Mouse (Mus musculus): ENCODE measurements around the gene Cbr2.

DNA sequence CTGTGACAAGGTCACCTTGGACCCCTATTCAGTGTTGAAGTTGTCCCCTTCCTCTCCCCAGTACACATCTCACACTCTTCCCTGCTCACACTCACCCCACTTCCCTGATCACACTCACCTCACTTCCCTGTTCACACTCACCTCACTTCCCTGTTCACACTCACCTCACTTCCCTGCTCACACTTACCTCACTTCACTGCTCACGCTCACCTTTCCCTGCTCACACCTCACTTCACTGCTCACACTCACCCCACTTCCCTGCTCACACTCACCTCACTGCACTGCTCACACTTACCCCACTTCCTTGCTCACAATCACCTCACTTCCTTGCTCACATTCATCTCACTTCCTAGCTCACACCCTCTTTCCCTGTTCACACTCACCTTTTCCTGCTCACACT is 519 bp downstream of the Cbr2 start:
- TF ChIP-seq CTCF (IDR thresholded peaks at IDR 0.05; ENCODE audit: borderline replicate concordance, control insufficient read depth, extremely low read depth, insufficient read depth, low read length, poor library complexity) (no peak), POLR2A (IDR thresholded peaks at IDR 0.05; ENCODE audit: control insufficient read depth, extremely low read depth, insufficient read depth, low read length, poor library complexity) (no peak)

All from thymus, adult 2 months (tissue).